In the genomic region with DNA sequence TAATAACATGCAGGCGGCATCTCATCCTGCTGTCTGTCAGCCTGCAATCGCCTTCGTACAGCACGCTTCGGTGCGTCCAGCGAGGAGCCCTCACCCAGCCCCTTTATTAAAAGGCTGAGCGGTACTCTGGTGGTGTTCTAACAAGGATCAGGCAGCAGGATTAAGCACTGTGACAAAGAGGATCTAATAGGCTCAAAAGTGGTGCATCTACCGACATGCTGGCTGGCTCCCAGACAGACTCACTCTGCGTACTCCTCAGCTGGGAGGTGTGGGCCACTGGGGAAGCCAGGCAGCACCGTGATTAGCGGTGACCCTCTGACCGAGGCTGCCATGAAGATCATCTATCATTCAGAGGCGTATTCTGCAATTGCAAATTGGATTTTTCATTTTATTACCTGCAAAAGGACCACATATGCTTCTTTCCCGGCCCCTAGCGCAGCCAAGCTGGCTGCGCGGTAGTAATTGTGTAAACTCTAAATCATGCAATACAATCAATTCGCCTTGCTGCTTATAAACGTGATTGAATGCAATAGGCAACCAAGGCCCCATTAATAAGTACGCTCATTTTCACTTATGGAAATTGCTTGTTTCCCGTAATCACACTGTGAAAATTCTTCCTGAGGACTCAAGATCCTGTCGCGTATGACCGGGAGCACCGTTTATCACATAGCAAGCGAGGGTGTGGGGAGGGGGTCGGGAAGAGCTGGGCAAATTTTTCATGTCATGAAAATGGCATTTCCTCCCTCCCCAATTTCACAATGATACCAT, we compare ENCODE assay signal across 9 mouse cellular contexts.
DNase-seq lines count a peak whose midpoint lies in the region; ATAC-seq lines count a peak whose summit lies in the region.
"Had no signal": no experiment of that assay in that cellular context is flagged by ENCODE, and none has a peak within 500 bp of the region (broad histone marks: within the 10 kb centered on the region; RNA-seq: fewer than 3 reads in every experiment).

No protein-coding gene starts in this region.

- H3K4me2 ChIP-seq in forebrain, embryonic 15.5 days (replicated peaks) = peak overlapping the region; percentile 50
- H3K4me2 ChIP-seq in midbrain, embryonic 12.5 days (replicated peaks) = peak overlapping the region; percentile 45
- no peak overlapping the region for H3K4me2 ChIP-seq in liver, embryonic 12.5 days
- H3K4me2 ChIP-seq: lung, embryonic 15.5 days had no signal

- no peaks in the 10 kb centered on the region for H3K9me3 ChIP-seq in forebrain, embryonic 15.5 days
- H3K9me3 ChIP-seq in midbrain, embryonic 12.5 days = no peaks in the 10 kb centered on the region
- H3K9me3 ChIP-seq in liver, embryonic 12.5 days (replicated peaks) = no peaks in the 10 kb centered on the region
- H3K9me3 ChIP-seq: lung, embryonic 15.5 days had no signal

- H3K27me3 ChIP-seq in forebrain, embryonic 15.5 days = no peaks in the 10 kb centered on the region
- peaks cover 58% of the 10 kb centered on the region for H3K27me3 ChIP-seq in midbrain, embryonic 12.5 days
- H3K27me3 ChIP-seq in liver, embryonic 12.5 days (replicated peaks) = no peaks in the 10 kb centered on the region
- H3K27me3 ChIP-seq: lung, embryonic 15.5 days had no signal

- no peaks in the 10 kb centered on the region for H3K36me3 ChIP-seq in forebrain, embryonic 15.5 days
- H3K36me3 ChIP-seq in midbrain, embryonic 12.5 days = no peaks in the 10 kb centered on the region
- H3K36me3 ChIP-seq in liver, embryonic 12.5 days = no peaks in the 10 kb centered on the region
- H3K36me3 ChIP-seq: lung, embryonic 15.5 days had no signal

- WGBS in forebrain, embryonic 15.5 days = 29% methylated on average over 28 of the region's 28 CpGs
- WGBS in midbrain, embryonic 12.5 days = 34% methylated on average over 28 of the region's 28 CpGs
- WGBS in liver, embryonic 12.5 days (ENCODE audit: insufficient replicate concordance) = 81% methylated on average over 28 of the region's 28 CpGs

- ATAC-seq in forebrain, embryonic 15.5 days (replicated peaks) = peak; percentile 73
- peak; percentile 92 for ATAC-seq in midbrain, embryonic 12.5 days (ENCODE audit: low FRiP score, low read depth)
- ATAC-seq in liver, embryonic 12.5 days = no peak

- no peak overlapping the region for H3K27ac ChIP-seq in forebrain, embryonic 15.5 days (replicated peaks)
- peak overlapping the region; percentile 60 for H3K27ac ChIP-seq in midbrain, embryonic 12.5 days (replicated peaks)
- H3K27ac ChIP-seq in liver, embryonic 12.5 days = no peak overlapping the region
- H3K27ac ChIP-seq: lung, embryonic 15.5 days had no signal

- 0 out of 2 replicates have a peak overlapping the region, but pooled peaks have one; percentile 22 for H3K9ac ChIP-seq in forebrain, embryonic 15.5 days (replicated peaks)
- no peak overlapping the region for H3K9ac ChIP-seq in midbrain, embryonic 12.5 days (replicated peaks)
- no peak overlapping the region for H3K9ac ChIP-seq in liver, embryonic 12.5 days
- H3K9ac ChIP-seq: lung, embryonic 15.5 days had no signal

- peak; percentile 13 for DNase-seq in right cerebral cortex, postnatal 4 days
- no peak for DNase-seq in right cerebral cortex, postnatal 14 days
- no peak for DNase-seq in liver
- DNase-seq in cerebellum, adult 8-10 months = no peak
- DNase-seq: adrenal gland, postnatal 14 days had no signal

- H3K4me3 ChIP-seq in forebrain, embryonic 15.5 days = peak overlapping the region; percentile 30
- H3K4me3 ChIP-seq in midbrain, embryonic 12.5 days = peak overlapping the region; percentile 18; the same call in 1 of the 2 replicates
- no peak overlapping the region for H3K4me3 ChIP-seq in liver, embryonic 12.5 days
- H3K4me3 ChIP-seq: lung, embryonic 15.5 days had no signal

- H3K4me1 ChIP-seq in forebrain, embryonic 15.5 days = peaks cover 35% of the 10 kb centered on the region
- H3K4me1 ChIP-seq in midbrain, embryonic 12.5 days = peaks cover 29% of the 10 kb centered on the region
- H3K4me1 ChIP-seq in liver, embryonic 12.5 days = no peaks in the 10 kb centered on the region
- H3K4me1 ChIP-seq: lung, embryonic 15.5 days had no signal
